22 mouse cellular contexts compared by ENCODE assay signal in genomic region chr6:129204342-129204741, GRCm38 (mm10). TPM values are rescaled to one million over a fixed set of nuclear protein-coding genes. Genes with fewer than 3 reads are reported as not detected.
DNase-seq lines count a peak whose midpoint lies in the region; ATAC-seq and TF ChIP-seq lines count a peak whose summit lies in the region.
"Had no signal": no experiment of that assay in that cellular context is flagged by ENCODE, and none has a peak within 500 bp of the region (broad histone marks: within the 10 kb centered on the region; RNA-seq: fewer than 3 reads in every experiment).

No protein-coding gene starts in this region.

- no peak; the same call in 1 of the 2 replicates for TF ChIP-seq POLR2A in small intestine, adult 2 months (IDR thresholded peaks at IDR 0.05; ENCODE audit: low read depth, low read length)

- no peaks in the 10 kb centered on the region for H3K4me1 ChIP-seq in liver, embryonic 16.5 days (ENCODE audit: control insufficient read depth, low read depth, low read length)
- no peaks in the 10 kb centered on the region for H3K4me1 ChIP-seq in liver, embryonic 12.5 days
- H3K4me1 ChIP-seq in intestine, embryonic 15.5 days (replicated peaks), result no peaks in the 10 kb centered on the region
- peaks cover 6% of the 10 kb centered on the region; the same call in 1 of the 2 replicates for H3K4me1 ChIP-seq in small intestine, adult 2 months (ENCODE audit: control insufficient read depth, insufficient read depth, insufficient read length, low read length)
- H3K4me1 ChIP-seq: embryonic facial prominence, embryonic 15.5 days; forebrain, embryonic 10.5 days; heart, embryonic 13.5 days had no signal

- H3K9me3 ChIP-seq in liver, embryonic 16.5 days (replicated peaks; ENCODE audit: control insufficient read depth, low read length), result no peaks in the 10 kb centered on the region
- H3K9me3 ChIP-seq in liver, embryonic 12.5 days (replicated peaks), result peaks cover 5% of the 10 kb centered on the region; the same call in 1 of the 2 replicates
- no peaks in the 10 kb centered on the region for H3K9me3 ChIP-seq in intestine, embryonic 15.5 days
- H3K9me3 ChIP-seq: embryonic facial prominence, embryonic 15.5 days had no signal

- DNase-seq in right cerebral cortex, postnatal 25 days, result no peak
- DNase-seq: adrenal gland, adult 8-10 months; cerebellum, adult 11 months; cerebellum, adult 8-10 months; cerebellum, postnatal 14 days; embryo, embryonic 11 days; gastrocnemius, adult 2 months; gastrocnemius, postnatal 25 days; heart, postnatal 36 days had no signal

- no peak overlapping the region for H3K4me2 ChIP-seq in liver, embryonic 16.5 days (ENCODE audit: low read depth, low read length)
- H3K4me2 ChIP-seq in liver, embryonic 12.5 days, result no peak overlapping the region
- no peak overlapping the region for H3K4me2 ChIP-seq in intestine, embryonic 15.5 days (replicated peaks)
- H3K4me2 ChIP-seq: embryonic facial prominence, embryonic 15.5 days; heart, embryonic 13.5 days had no signal

- no peak overlapping the region for H3K27ac ChIP-seq in liver, embryonic 16.5 days (ENCODE audit: low read length)
- H3K27ac ChIP-seq in liver, embryonic 12.5 days, result no peak overlapping the region
- H3K27ac ChIP-seq in intestine, embryonic 15.5 days, result no peak overlapping the region
- H3K27ac ChIP-seq in small intestine, adult 2 months (ENCODE audit: insufficient read depth, low read depth, low read length), result peak overlapping the region; percentile 87
- H3K27ac ChIP-seq: embryonic facial prominence, embryonic 15.5 days; forebrain, embryonic 10.5 days; gastrocnemius, adult 2 months; heart, embryonic 13.5 days had no signal

- TF ChIP-seq CTCF in small intestine, adult 2 months (IDR thresholded peaks at IDR 0.05; ENCODE audit: extremely low read depth, insufficient read length, insufficient replicate concordance, low read depth, low read length), result no peak

- no peak overlapping the region for H3K4me3 ChIP-seq in liver, embryonic 16.5 days (ENCODE audit: low read depth, low read length)
- H3K4me3 ChIP-seq in liver, embryonic 12.5 days, result no peak overlapping the region
- H3K4me3 ChIP-seq in intestine, embryonic 15.5 days (replicated peaks), result no peak overlapping the region
- H3K4me3 ChIP-seq in small intestine, adult 2 months (ENCODE audit: low read depth, low read length), result no peak overlapping the region
- H3K4me3 ChIP-seq: embryonic facial prominence, embryonic 15.5 days; erythroblast, embryonic 14.5 days; forebrain, embryonic 10.5 days; gastrocnemius, adult 2 months; heart, embryonic 13.5 days had no signal

- ATAC-seq in liver, embryonic 16.5 days (ENCODE audit: low read depth), result peak; percentile 19; the same call in 1 of the 2 replicates
- no peak for ATAC-seq in liver, embryonic 12.5 days
- peak; percentile 87 for ATAC-seq in intestine, embryonic 15.5 days
- ATAC-seq in megakaryocyte, adult 5-6 weeks (ENCODE audit: poor library complexity, severe bottlenecking), result no peak
- ATAC-seq: forebrain, embryonic 14.5 days had no signal

- H3K9ac ChIP-seq in liver, embryonic 16.5 days (ENCODE audit: low read depth, low read length), result no peak overlapping the region
- no peak overlapping the region for H3K9ac ChIP-seq in liver, embryonic 12.5 days
- no peak overlapping the region for H3K9ac ChIP-seq in intestine, embryonic 15.5 days
- H3K9ac ChIP-seq: embryonic facial prominence, embryonic 15.5 days; heart, embryonic 13.5 days had no signal

- no peaks in the 10 kb centered on the region for H3K36me3 ChIP-seq in liver, embryonic 16.5 days (ENCODE audit: control insufficient read depth, insufficient read depth)
- no peaks in the 10 kb centered on the region for H3K36me3 ChIP-seq in liver, embryonic 12.5 days
- no peaks in the 10 kb centered on the region for H3K36me3 ChIP-seq in intestine, embryonic 15.5 days
- H3K36me3 ChIP-seq in small intestine, adult 2 months (ENCODE audit: control insufficient read depth, insufficient read depth, low read length), result no peaks in the 10 kb centered on the region
- H3K36me3 ChIP-seq: embryonic facial prominence, embryonic 15.5 days; forebrain, embryonic 10.5 days; G1E; heart, embryonic 13.5 days had no signal

- 69% methylated on average over 1 of the region's 1 CpGs for WGBS in liver, embryonic 16.5 days (ENCODE audit: insufficient replicate concordance)
- 63% methylated on average over 1 of the region's 1 CpGs for WGBS in liver, embryonic 12.5 days (ENCODE audit: insufficient replicate concordance)
- 58% methylated on average over 1 of the region's 1 CpGs for WGBS in intestine, embryonic 15.5 days
- WGBS in small intestine, adult 2 months, result 29% methylated on average over 1 of the region's 1 CpGs

- H3K27me3 ChIP-seq in liver, embryonic 16.5 days (ENCODE audit: control insufficient read depth, insufficient read depth, low read depth, low read length), result no peaks in the 10 kb centered on the region
- no peaks in the 10 kb centered on the region for H3K27me3 ChIP-seq in liver, embryonic 12.5 days (replicated peaks)
- H3K27me3 ChIP-seq in intestine, embryonic 15.5 days (replicated peaks), result no peaks in the 10 kb centered on the region
- no peaks in the 10 kb centered on the region for H3K27me3 ChIP-seq in small intestine, adult 2 months (ENCODE audit: control insufficient read depth, insufficient read depth, low read length)
- H3K27me3 ChIP-seq: embryonic facial prominence, embryonic 15.5 days; heart, embryonic 13.5 days had no signal

RNA-seq across cellular contexts. Expression of gene Clec2d, which starts 23.9 kb away (rescaled TPM):
- polyA plus RNA-seq in liver, embryonic 16.5 days (2015; fragmentation: Nextera tagmentation; extraction: Ambion mirVana), result 0.41 and 0.70 TPM in 2 replicates
- not detected in 2 replicates for polyA plus RNA-seq in liver, embryonic 12.5 days (2016; fragmentation: Nextera tagmentation; extraction: Ambion mirVana)
- polyA plus RNA-seq in intestine, embryonic 15.5 days (2015; fragmentation: Nextera tagmentation; extraction: Ambion mirVana), result 0.80 and 0.90 TPM in 2 replicates
- polyA plus RNA-seq in small intestine, adult 2 months (2012; rRNA removed), result 15.4 and 20.9 TPM in 2 replicates
- total RNA-seq in megakaryocyte, adult 5-6 weeks (2015), result 28.2 and 41.3 TPM in 2 replicates
- 238 and 253 TPM in 2 replicates for total RNA-seq in megakaryocyte, adult 5-6 weeks (2017)
- total RNA-seq: G1E had no signal
- polyA plus RNA-seq: embryonic facial prominence, embryonic 11.5 days; erythroblast, embryonic 14.5 days; forebrain, embryonic 10.5 days; forebrain, embryonic 14.5 days; G1E; hindbrain, embryonic 11.5 days had no signal

Comparison
In these comparisons a context has a peak if more than half of its experiments do, and no peak if none do; other contexts are left out.
1. ATAC-seq: peak in liver, embryonic 16.5 days (single experiment) and intestine, embryonic 15.5 days (single experiment); none in liver, embryonic 12.5 days (single experiment) and megakaryocyte, adult 5-6 weeks (single experiment).